Mouse (Mus musculus): ENCODE results near the gene Nynrin. TPM values are rescaled to one million over a fixed set of nuclear protein-coding genes. Genes with fewer than 3 reads are reported as not detected.

Nynrin gene
- polyA plus RNA-seq, 1 experiment from 2014 or later = 19.4 TPM

DNA sequence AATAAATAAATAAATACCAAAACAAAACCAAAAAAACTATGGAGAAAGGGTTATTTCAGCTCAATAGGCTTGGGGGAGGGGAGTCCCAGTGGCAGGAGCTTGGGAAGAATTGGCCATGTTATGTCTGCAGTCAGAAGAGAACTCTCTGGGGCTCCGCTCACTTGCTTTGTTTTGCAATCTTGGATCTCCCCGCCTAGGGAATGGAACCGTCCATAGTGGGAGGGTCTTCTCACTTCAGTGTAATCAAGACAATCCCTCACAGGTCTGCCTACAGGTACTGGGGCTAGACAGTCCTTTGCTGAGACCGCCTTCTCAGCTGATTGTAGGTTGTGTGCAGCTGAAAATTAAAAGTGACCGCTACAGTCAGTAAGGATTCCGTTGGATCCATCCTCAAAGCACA is 15.7 kb downstream of the Nynrin start:
- no peak for DNase-seq
- Histone ChIP-seq H3K27me3 (ENCODE audit: insufficient read depth, low read length) (no peaks in the 10 kb centered on the region), H3K36me3 (ENCODE audit: insufficient read depth) (peaks cover 86% of the 10 kb centered on the region), H3K4me3 (ENCODE audit: low read depth, low read length) (no peak overlapping the region), H3K9me3 (ENCODE audit: low read depth, low read length) (no peaks in the 10 kb centered on the region), H3K27ac (ENCODE audit: low read depth) (no peak overlapping the region), H3K4me2 (no peak overlapping the region), H3K9ac (no peak overlapping the region), H3K4me1 (ENCODE audit: insufficient read depth) (peaks cover 10% of the 10 kb centered on the region; the same call in 1 of the 2 replicates)
- WGBS = 92% methylated on average over 6 of the region's 6 CpGs
- TF ChIP-seq CTCF (IDR thresholded peaks at IDR 0.05; ENCODE audit: low read depth) = no peak
- ATAC-seq (ENCODE audit: insufficient read depth) = no peak

- peaks cover 10% of the 10 kb centered on the region; the same call in 1 of the 2 replicates for H3K4me1 ChIP-seq (ENCODE audit: insufficient read depth)
- H3K36me3 ChIP-seq (ENCODE audit: insufficient read depth) = peaks cover 61% of the 10 kb centered on the region
These were observed 18.2 kb downstream of the Nynrin start for GRCm38 (mm10) chr14:55872039-55872438.

GRCm38 (mm10) chr14:55872551-55872950 is 18.7 kb downstream of the Nynrin start:
- ATAC-seq (ENCODE audit: insufficient read depth) (no peak), DNase-seq (no peak)
- H3K36me3 ChIP-seq (ENCODE audit: insufficient read depth) = peaks cover 57% of the 10 kb centered on the region

More at GRCm38 (mm10) chr14:55872039-55872438, 18.2 kb downstream of the Nynrin start:
- no peak for DNase-seq
- no peak overlapping the region for H3K4me3 ChIP-seq (ENCODE audit: low read depth, low read length)
- no peak overlapping the region for H3K27ac ChIP-seq (ENCODE audit: low read depth)
- 82% methylated on average over 12 of the region's 12 CpGs for WGBS
- H3K27me3 ChIP-seq (ENCODE audit: insufficient read depth, low read length) = no peaks in the 10 kb centered on the region
- ATAC-seq (ENCODE audit: insufficient read depth) = no peak
- TF ChIP-seq CTCF (IDR thresholded peaks at IDR 0.05; ENCODE audit: low read depth) = no peak
- H3K4me2 ChIP-seq = no peak overlapping the region
- no peak overlapping the region for H3K9ac ChIP-seq
- H3K9me3 ChIP-seq (ENCODE audit: low read depth, low read length) = no peaks in the 10 kb centered on the region

DNA sequence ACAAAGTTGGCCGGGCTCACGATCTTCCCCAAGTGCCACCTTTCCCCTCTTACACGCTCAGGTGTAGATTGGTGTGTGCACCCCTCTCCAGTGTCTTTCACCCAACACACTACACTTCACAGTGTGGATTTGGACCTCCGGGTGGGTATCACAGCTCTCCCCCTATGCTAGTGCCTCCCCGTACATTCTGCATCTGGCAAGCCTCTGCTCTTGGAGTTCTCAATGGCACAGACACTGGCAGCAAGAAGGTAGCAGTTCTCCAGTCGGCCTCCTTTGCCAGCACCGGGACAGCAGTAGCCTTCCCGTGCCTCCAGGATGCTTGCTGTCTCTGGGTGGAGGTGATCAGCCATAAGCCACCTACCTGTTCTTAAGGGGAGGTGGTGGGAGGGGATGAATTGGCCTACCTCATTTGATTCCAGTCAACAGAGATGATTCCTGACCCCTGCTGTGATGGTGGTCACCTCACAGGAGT is 19.5 kb downstream of the Nynrin start:
- Histone ChIP-seq H3K4me2 (peak overlapping the region; percentile 49), H3K4me3 (ENCODE audit: low read depth, low read length) (0 out of 2 replicates have a peak overlapping the region, but pooled peaks have one; percentile 19), H3K27me3 (ENCODE audit: insufficient read depth, low read length) (no peaks in the 10 kb centered on the region), H3K36me3 (ENCODE audit: insufficient read depth) (peaks cover 50% of the 10 kb centered on the region), H3K9ac (no peak overlapping the region; the same call in 1 of the 2 replicates), H3K4me1 (ENCODE audit: insufficient read depth) (peaks cover 18% of the 10 kb centered on the region; the same call in 1 of the 2 replicates), H3K27ac (ENCODE audit: low read depth) (no peak overlapping the region), H3K9me3 (ENCODE audit: low read depth, low read length) (no peaks in the 10 kb centered on the region)
- 81% methylated on average over 8 of the region's 8 CpGs for WGBS
- no peak for ATAC-seq (ENCODE audit: insufficient read depth)
- no peak for DNase-seq
- TF ChIP-seq CTCF (IDR thresholded peaks at IDR 0.05; ENCODE audit: low read depth) = no peak

More at GRCm38 (mm10) chr14:55872551-55872950, 18.7 kb downstream of the Nynrin start:
- peaks cover 12% of the 10 kb centered on the region; the same call in 1 of the 2 replicates for H3K4me1 ChIP-seq (ENCODE audit: insufficient read depth)
- H3K9ac ChIP-seq = no peak overlapping the region
- no peak overlapping the region for H3K27ac ChIP-seq (ENCODE audit: low read depth)
- H3K4me3 ChIP-seq (ENCODE audit: low read depth, low read length) = no peak overlapping the region
- TF ChIP-seq CTCF (IDR thresholded peaks at IDR 0.05; ENCODE audit: low read depth) = no peak
- H3K27me3 ChIP-seq (ENCODE audit: insufficient read depth, low read length) = no peaks in the 10 kb centered on the region
- no peaks in the 10 kb centered on the region for H3K9me3 ChIP-seq (ENCODE audit: low read depth, low read length)
- H3K4me2 ChIP-seq = no peak overlapping the region
- 79% methylated on average over 17 of the region's 17 CpGs for WGBS

- Histone ChIP-seq H3K36me3 (ENCODE audit: insufficient read depth) (peaks cover 42% of the 10 kb centered on the region), H3K27ac (ENCODE audit: low read depth) (peak overlapping the region; percentile 12; the same call in 1 of the 2 replicates), H3K9ac (peak overlapping the region; percentile 11; the same call in 1 of the 2 replicates), H3K27me3 (ENCODE audit: insufficient read depth, low read length) (no peaks in the 10 kb centered on the region), H3K9me3 (ENCODE audit: low read depth, low read length) (no peaks in the 10 kb centered on the region), H3K4me3 (ENCODE audit: low read depth, low read length) (peak overlapping the region; percentile 19; the same call in 1 of the 2 replicates), H3K4me1 (ENCODE audit: insufficient read depth) (peaks cover 18% of the 10 kb centered on the region; the same call in 1 of the 2 replicates), H3K4me2 (peak overlapping the region; percentile 49)
- TF ChIP-seq CTCF (IDR thresholded peaks at IDR 0.05; ENCODE audit: low read depth) = peak; percentile 95
- peak; percentile 41 for ATAC-seq (ENCODE audit: insufficient read depth)
- peak; percentile 88 for DNase-seq
- 10% methylated on average over 30 of the region's 30 CpGs for WGBS
These were observed 20.2 kb downstream of the Nynrin start for GRCm38 (mm10) chr14:55873714-55874683.

- peaks cover 18% of the 10 kb centered on the region; the same call in 1 of the 2 replicates for H3K4me1 ChIP-seq (ENCODE audit: insufficient read depth)
- H3K4me3 ChIP-seq (ENCODE audit: low read depth, low read length) = peak overlapping the region; percentile 3; the same call in 1 of the 2 replicates
- no peaks in the 10 kb centered on the region for H3K27me3 ChIP-seq (ENCODE audit: insufficient read depth, low read length)
- 3% methylated on average over 14 of the region's 14 CpGs for WGBS
- ATAC-seq (ENCODE audit: insufficient read depth) (peak; percentile 57; the same call in 1 of the 2 replicates), DNase-seq (peak; percentile 84)
- peaks cover 7% of the 10 kb centered on the region for H3K36me3 ChIP-seq (ENCODE audit: insufficient read depth)
- peak overlapping the region; percentile 54 for H3K4me2 ChIP-seq
- H3K9ac ChIP-seq = peak overlapping the region; percentile 33
- no peaks in the 10 kb centered on the region for H3K9me3 ChIP-seq (ENCODE audit: low read depth, low read length)
- TF ChIP-seq CTCF (IDR thresholded peaks at IDR 0.05; ENCODE audit: low read depth) = no peak
- H3K27ac ChIP-seq (ENCODE audit: low read depth) = peak overlapping the region; percentile 73
These were observed 23.9 kb downstream of the Nynrin start for GRCm38 (mm10) chr14:55877469-55878315.

All from lung, embryonic 14.5 days (tissue).